Mouse (Mus musculus): Measurements from ENCODE around the gene 4922502D21Rik. TPM values are rescaled to one million over a fixed set of nuclear protein-coding genes. Genes with fewer than 3 reads are reported as not detected.
"Not testable (repeated sequence)": the region's sequence is repeated elsewhere in the genome, so short reads cannot be mapped to it uniquely, and the experiment has no call there.

The 4922502D21Rik gene
- 0.76 to 0.85 TPM in 2 of 3 replicates, not detected in the other for total RNA-seq (2017)

DNA sequence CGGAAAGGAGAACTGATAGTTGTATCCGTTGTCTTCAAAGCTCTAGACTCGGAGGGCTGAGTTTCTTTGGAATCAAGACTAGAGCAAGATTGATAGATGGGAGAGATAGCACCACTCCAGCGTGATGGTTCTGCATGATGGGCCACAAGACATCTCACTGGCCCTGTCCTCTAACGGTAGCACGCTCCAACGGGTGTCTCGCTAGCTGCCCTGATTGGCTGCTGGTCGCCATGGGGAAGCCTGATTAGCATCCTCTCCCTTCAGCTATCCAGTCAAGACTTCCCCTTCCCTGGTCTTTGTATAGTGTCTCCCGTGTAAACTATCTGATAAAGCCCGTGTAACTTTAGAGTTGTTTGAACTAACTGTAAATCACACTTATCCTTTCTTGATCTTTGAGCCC, at the start of gene 4922502D21Rik:
Gene 4922502D21Rik, minus strand, starts transcription at position 187 of the 400 bp plus-strand sequence.
- no peak for ATAC-seq (replicated peaks; ENCODE audit: insufficient number of reproducible peaks, low FRiP score, low TSS enrichment, poor library complexity, severe bottlenecking)

GRCm38 (mm10) chr6:129380454-129380853, 48.9 kb upstream of the 4922502D21Rik start:
- no peak for ATAC-seq (replicated peaks; ENCODE audit: insufficient number of reproducible peaks, low FRiP score, low TSS enrichment, poor library complexity, severe bottlenecking)

DNA sequence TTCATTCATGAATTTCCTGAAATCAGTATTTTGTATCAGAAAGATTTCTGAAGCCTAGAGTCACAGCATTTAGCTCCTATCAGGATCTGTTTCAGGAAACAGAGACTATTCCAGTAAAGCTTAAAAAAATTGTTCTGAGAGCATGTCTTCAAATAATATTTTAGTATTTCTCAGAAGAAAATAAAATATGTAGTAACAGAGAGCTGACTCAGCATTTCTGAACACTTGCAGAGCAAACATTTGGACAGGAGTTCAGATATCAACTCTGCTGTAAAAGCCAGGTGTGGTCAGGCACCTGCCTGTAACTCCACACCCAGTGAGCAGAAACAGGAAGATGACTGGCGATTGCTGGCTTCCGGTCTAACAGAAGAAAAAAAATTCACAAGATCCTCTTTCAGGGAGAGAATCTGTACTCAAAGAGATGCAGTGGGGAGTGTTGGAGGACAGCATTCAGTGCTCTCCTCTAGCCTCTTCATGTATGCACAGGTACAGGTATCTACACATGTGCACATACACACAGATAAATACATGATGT, 43.4 kb upstream of the 4922502D21Rik start:
- peak; percentile 51; the same call in 1 of the 2 replicates for ATAC-seq (replicated peaks; ENCODE audit: insufficient number of reproducible peaks, low FRiP score, low TSS enrichment, poor library complexity, severe bottlenecking)

DNA sequence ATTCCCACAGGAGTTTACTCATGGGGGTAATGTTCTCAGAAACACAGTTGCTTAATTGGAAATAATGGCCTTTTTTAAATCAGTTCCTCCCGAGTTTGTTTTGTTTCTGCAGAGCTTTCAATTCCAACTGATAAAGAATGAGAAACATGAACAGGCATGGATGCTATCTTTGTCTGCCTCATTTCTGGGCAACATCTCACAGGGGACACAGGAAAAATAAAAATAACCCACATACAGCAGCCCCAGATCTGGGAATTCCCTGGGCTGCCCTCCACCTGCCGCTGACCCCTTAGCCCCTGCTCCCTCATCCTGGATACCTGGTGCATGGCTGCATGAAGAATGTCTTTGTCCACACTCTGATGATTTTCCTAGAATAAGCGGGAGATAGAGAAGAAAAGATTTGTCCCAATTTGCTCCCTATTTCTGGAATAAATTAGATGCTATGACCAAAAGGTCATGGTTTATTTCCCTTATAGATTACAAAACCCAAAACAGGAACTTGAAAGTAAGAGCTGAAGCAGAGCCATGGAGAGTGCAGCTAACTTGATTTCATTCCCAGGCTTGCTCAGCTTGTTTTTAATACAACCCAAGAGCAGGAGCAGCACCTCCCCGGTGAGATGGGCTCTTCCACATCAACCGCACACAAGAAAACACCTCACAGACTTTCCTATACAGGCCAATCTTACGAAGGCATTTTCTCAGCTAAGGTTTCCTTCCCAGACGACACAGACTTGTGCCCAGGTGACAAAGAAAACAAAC, 38.0 kb upstream of the 4922502D21Rik start:
- peak; percentile 50; the same call in 1 of the 2 replicates for ATAC-seq (replicated peaks; ENCODE audit: insufficient number of reproducible peaks, low FRiP score, low TSS enrichment, poor library complexity, severe bottlenecking)

GRCm38 (mm10) chr6:129365959-129366359, 34.4 kb upstream of the 4922502D21Rik start:
- peak; percentile 79 for ATAC-seq (replicated peaks; ENCODE audit: insufficient number of reproducible peaks, low FRiP score, low TSS enrichment, poor library complexity, severe bottlenecking)

DNA sequence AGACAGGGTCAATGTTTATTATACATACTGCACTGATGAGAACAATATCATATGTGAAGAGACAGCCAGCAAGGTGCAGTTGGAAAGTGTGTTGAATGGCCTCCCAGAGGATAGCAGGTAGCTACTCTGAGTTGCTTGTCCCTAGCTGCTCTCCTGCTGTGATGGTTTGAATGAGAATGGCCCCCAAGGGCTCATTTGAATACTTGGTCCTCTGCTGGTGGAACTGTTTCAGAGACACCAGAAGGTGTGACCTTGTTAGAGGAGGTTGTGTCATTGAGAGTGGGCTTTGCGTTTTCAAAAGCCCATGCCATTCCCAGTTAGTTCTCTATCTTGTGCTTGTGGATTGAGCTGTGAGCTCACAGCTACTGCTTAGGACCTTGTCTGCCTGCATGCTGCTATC, 32.3 kb upstream of the 4922502D21Rik start:
- ATAC-seq (replicated peaks; ENCODE audit: insufficient number of reproducible peaks, low FRiP score, low TSS enrichment, poor library complexity, severe bottlenecking) = no peak

- no peak for ATAC-seq (replicated peaks; ENCODE audit: insufficient number of reproducible peaks, low FRiP score, low TSS enrichment, poor library complexity, severe bottlenecking)
These were observed 27.9 kb upstream of the 4922502D21Rik start for GRCm38 (mm10) chr6:129359515-129359914.

- no peak for ATAC-seq (replicated peaks; ENCODE audit: insufficient number of reproducible peaks, low FRiP score, low TSS enrichment, poor library complexity, severe bottlenecking)
These were observed 24.8 kb upstream of the 4922502D21Rik start for GRCm38 (mm10) chr6:129356430-129356829.

GRCm38 (mm10) chr6:129355774-129356173, 24.2 kb upstream of the 4922502D21Rik start:
- ATAC-seq (replicated peaks; ENCODE audit: insufficient number of reproducible peaks, low FRiP score, low TSS enrichment, poor library complexity, severe bottlenecking) = no peak

DNA sequence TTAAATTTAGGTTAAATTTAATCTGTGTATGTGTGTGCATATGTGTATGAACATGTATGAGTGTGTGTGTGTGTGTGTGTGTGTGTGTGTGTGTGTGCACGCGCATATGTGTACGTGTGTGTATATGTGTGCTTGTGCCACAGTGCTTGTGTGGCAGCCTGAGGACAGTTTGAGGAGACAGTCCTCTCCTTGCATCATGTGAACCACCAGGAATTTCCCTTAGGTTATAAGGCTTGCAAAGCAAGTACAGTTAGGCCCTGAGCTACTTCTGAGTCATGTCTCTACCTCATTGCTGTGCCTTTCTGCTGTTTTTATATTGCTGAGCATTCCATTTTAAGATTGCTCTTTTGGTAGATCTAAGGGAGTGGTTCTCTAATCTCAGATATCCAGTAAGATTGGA, 19.5 kb upstream of the 4922502D21Rik start:
- 0 out of 2 replicates have a peak, but pooled peaks have one; percentile 47 for ATAC-seq (replicated peaks; ENCODE audit: insufficient number of reproducible peaks, low FRiP score, low TSS enrichment, poor library complexity, severe bottlenecking)

GRCm38 (mm10) chr6:129349524-129350352, 18.1 kb upstream of the 4922502D21Rik start:
- peak; percentile 93 for ATAC-seq (replicated peaks; ENCODE audit: insufficient number of reproducible peaks, low FRiP score, low TSS enrichment, poor library complexity, severe bottlenecking)

DNA sequence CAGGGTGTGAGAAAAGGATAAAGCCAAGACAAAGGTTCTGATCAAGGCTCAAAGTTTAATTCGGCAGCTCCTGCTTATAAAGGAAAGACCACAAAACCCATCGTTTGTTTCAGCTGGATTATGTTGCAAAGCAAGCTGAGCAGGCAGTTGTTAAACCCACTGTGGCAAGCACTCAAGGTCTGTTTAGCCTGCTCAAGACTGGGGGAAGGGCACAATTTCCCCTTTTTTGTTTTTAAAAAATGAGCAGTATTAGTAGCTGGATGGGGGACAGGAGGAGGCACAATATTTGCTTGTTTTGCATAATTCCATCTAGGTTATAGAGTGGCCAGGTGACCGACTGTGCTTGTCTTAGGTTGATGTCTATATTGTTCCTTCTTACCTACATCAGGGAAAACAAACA, 12.8 kb upstream of the 4922502D21Rik start:
- no peak for ATAC-seq (replicated peaks; ENCODE audit: insufficient number of reproducible peaks, low FRiP score, low TSS enrichment, poor library complexity, severe bottlenecking)

GRCm38 (mm10) chr6:129342391-129342790, 10.8 kb upstream of the 4922502D21Rik start, which contains the start of gene Clec12a:
TSS of gene Clec12a (plus strand) at chr6:129342691.
- ATAC-seq (replicated peaks; ENCODE audit: insufficient number of reproducible peaks, low FRiP score, low TSS enrichment, poor library complexity, severe bottlenecking) = not testable (repeated sequence)

GRCm38 (mm10) chr6:129337751-129338150, 6.2 kb upstream of the 4922502D21Rik start:
- ATAC-seq (replicated peaks; ENCODE audit: insufficient number of reproducible peaks, low FRiP score, low TSS enrichment, poor library complexity, severe bottlenecking) = no peak

GRCm38 (mm10) chr6:129333674-129334078, 2.1 kb upstream of the 4922502D21Rik start:
- peak; percentile 100 for ATAC-seq (replicated peaks; ENCODE audit: insufficient number of reproducible peaks, low FRiP score, low TSS enrichment, poor library complexity, severe bottlenecking)

- no peak for ATAC-seq (replicated peaks; ENCODE audit: insufficient number of reproducible peaks, low FRiP score, low TSS enrichment, poor library complexity, severe bottlenecking)
These were observed 4.9 kb downstream of the 4922502D21Rik start for GRCm38 (mm10) chr6:129326568-129327150.

GRCm38 (mm10) chr6:129326016-129326415, 5.6 kb downstream of the 4922502D21Rik start:
- ATAC-seq (replicated peaks; ENCODE audit: insufficient number of reproducible peaks, low FRiP score, low TSS enrichment, poor library complexity, severe bottlenecking) = no peak

DNA sequence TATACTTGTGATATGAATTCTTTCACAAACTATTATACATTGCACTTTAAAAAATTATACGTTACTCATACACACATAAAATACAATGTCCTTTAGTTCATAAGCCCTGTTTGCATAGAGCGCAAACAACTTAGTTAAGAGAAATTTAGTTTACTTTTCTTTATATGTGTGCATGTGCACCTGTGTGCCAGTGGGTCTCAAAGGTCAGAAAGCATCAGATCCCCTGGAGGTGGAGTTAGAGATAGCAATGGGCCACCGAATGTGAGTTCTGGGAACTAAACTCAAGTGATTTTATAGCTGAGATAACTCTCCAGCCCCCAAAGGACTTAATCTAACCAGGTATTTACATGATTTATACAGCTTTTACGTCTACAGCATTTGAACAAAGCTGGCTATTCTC, 12.3 kb downstream of the 4922502D21Rik start:
- ATAC-seq (replicated peaks; ENCODE audit: insufficient number of reproducible peaks, low FRiP score, low TSS enrichment, poor library complexity, severe bottlenecking) = no peak

DNA sequence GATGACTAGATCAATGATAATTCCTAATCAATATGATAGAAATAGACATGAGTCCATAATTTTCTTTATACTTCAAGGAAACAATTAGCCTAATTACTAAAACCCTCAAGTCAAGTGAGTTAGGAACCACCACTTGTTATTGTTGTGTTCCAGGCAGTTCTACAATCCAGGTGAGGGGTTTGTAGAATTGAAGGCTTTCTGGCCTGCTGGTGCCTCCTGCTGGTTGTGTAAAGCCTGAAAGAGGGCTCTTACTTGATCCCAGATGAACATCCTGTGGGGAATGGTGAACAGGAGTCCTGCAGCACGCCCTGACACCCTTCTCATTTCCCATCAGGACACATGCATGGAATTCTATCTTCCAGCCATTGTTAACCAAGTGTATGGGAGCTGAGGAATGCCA, 13.2 kb downstream of the 4922502D21Rik start:
- no peak for ATAC-seq (replicated peaks; ENCODE audit: insufficient number of reproducible peaks, low FRiP score, low TSS enrichment, poor library complexity, severe bottlenecking)
